Mouse (Mus musculus) heart, embryonic 16.5 days (tissue): ENCODE results near the gene Agl. TPM values are rescaled to one million over a fixed set of nuclear protein-coding genes. Genes with fewer than 3 reads are reported as not detected.
A peak's percentile ranks its signal among the peaks of the same experiment; 100 is the strongest.
"Not testable (repeated sequence)": the region's sequence is repeated elsewhere in the genome, so short reads cannot be mapped to it uniquely, and the experiment has no call there.

ENCODE experiments used
- ATAC-seq: fragments of 200-750 bp; cut with Nextera tagmentation; replicated peaks from 2 replicates; pipeline ENCODE4 v1.8.0; 2017; ENCODE audit warnings: moderate number of reproducible peaks; ENCODE audit not compliant: insufficient read depth, low FRiP score; ENCODE audit errors: extremely low read depth
- H3K27ac ChIP-seq: fragments of 300-500 bp; sonication (generic); 2 replicates; pipeline ENCODE4 v1.5.1; 2014; ENCODE audit warnings: mild to moderate bottlenecking, low read length, control low read depth, moderate library complexity
- H3K27me3 ChIP-seq: fragments of 300-500 bp; sonication (generic); 2 replicates; pipeline ENCODE4 v1.6.1; 2014; ENCODE audit warnings: low read length, mixed read lengths; ENCODE audit not compliant: control insufficient read depth, insufficient read depth
- H3K36me3 ChIP-seq: fragments of 300-500 bp; sonication (generic); 2 replicates; pipeline ENCODE4 v1.6.1; 2014; ENCODE audit not compliant: control insufficient read depth, insufficient read depth
- H3K4me1 ChIP-seq: fragments of 300-500 bp; sonication (generic); 2 replicates; pipeline ENCODE4 v1.6.1; 2014; ENCODE audit warnings: low read length, mixed read lengths; ENCODE audit not compliant: control insufficient read depth, insufficient read depth
- H3K4me2 ChIP-seq: fragments of 300-500 bp; sonication (generic); 2 replicates; pipeline ENCODE4 v1.6.1; 2014; ENCODE audit warnings: low read depth, mild to moderate bottlenecking, control low read depth, low read length
- H3K4me3 ChIP-seq: fragments of 300-500 bp; sonication (generic); 2 replicates; pipeline ENCODE4 v1.5.1; 2014; ENCODE audit warnings: mild to moderate bottlenecking, control low read depth, low read length
- H3K9ac ChIP-seq: fragments of 300-500 bp; sonication (generic); 2 replicates; pipeline ENCODE4 v1.6.1; 2014; ENCODE audit warnings: low read length, control low read depth
- H3K9me3 ChIP-seq: fragments of 300-500 bp; sonication (generic); replicated peaks from 2 replicates; pipeline ENCODE4 v1.6.1; 2016; ENCODE audit warnings: low read length; ENCODE audit not compliant: control insufficient read depth
- WGBS: fragments of 180-500 bp; shearing (Covaris S2); extraction: QIAGEN DNeasy Blood & Tissue Kit; methylation state at CpG from one replicate; pipeline ENCODE4 v1.1.7; 2014; 5-methylcytosine and 5-hydroxymethylcytosine counted together
- polyA plus RNA-seq: library from polyadenylated mRNA; unstranded; fragments of >200 nt; fragmentation: Nextera tagmentation; extraction: Ambion mirVana; gene quantifications from 2 replicates; pipeline ENCODE4 v1.2.1, GENCODE M21; 2015

Agl gene
- polyA plus RNA-seq, 1 experiment from 2014 or later, result 155 TPM

DNA sequence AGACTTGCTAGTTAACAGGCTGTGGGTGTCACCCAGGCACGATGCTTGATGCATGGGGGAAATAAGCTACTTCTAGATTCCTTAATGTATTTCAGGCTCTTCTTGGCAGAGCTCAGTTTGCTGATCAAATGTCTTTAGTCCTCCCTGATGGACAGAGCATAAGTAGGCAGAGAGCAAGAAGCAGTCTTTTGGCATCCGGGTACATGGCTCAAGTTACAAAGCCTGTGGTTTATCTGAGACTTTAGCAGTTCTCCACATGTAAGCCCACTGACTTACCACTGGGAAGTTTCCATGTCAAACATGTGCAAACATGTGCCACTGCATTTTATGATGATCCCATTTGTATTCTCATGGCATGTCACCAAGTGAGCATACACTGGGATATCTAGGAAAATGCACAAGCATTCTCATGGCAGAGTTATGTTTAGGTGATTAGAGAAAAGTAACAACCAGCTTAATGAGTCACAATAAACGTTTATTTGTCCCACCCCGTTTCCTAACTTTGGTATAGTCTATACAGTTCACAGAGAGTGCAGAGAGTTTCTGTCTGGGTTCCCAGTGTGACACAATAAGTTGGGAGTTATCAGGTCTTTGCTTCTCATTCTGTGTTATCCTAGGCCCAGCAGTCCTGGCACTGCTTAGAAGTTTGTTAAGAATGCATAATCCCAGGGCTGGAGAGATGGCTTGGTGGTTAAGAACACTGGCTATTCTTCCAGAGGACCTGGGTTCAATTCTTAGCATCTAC lies 18.7 kb upstream of the Agl start:
- no peaks in the 10 kb centered on the region for H3K27me3 ChIP-seq
- H3K4me2 ChIP-seq, result no peak overlapping the region
- H3K4me1 ChIP-seq, result no peaks in the 10 kb centered on the region
- 69% methylated on average over 4 of the region's 4 CpGs for WGBS
- ATAC-seq, result no peak
- no peak overlapping the region for H3K9ac ChIP-seq
- no peaks in the 10 kb centered on the region for H3K36me3 ChIP-seq
- no peak overlapping the region for H3K27ac ChIP-seq
- no peaks in the 10 kb centered on the region for H3K9me3 ChIP-seq
- H3K4me3 ChIP-seq, result no peak overlapping the region

DNA sequence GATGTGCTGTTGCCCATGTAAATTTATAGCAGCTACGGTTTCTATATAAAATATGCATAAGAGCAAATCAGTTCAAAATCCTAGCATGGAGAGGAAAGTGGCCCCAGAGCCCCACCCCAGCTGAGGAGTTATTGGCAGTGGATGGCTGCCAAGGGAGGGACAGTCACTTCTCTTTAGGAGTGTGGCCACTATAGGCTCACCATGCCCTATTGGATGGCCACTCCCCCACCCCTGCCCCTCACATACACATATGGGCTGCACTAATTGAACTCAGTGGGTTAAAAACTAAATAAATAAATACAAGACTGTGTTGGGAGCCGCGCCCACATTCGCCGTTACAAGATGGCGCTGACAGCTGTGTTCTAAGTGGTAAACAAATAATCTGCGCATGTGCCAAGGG lies 9.3 kb upstream of the Agl start:
- H3K4me3 ChIP-seq, result no peak overlapping the region
- no peaks in the 10 kb centered on the region for H3K9me3 ChIP-seq
- 95% methylated on average over 6 of the region's 7 CpGs for WGBS
- no peak overlapping the region for H3K27ac ChIP-seq
- no peak overlapping the region for H3K4me2 ChIP-seq
- ATAC-seq, result no peak
- no peaks in the 10 kb centered on the region for H3K27me3 ChIP-seq
- H3K4me1 ChIP-seq, result peaks cover 13% of the 10 kb centered on the region
- no peaks in the 10 kb centered on the region for H3K36me3 ChIP-seq
- no peak overlapping the region for H3K9ac ChIP-seq

DNA sequence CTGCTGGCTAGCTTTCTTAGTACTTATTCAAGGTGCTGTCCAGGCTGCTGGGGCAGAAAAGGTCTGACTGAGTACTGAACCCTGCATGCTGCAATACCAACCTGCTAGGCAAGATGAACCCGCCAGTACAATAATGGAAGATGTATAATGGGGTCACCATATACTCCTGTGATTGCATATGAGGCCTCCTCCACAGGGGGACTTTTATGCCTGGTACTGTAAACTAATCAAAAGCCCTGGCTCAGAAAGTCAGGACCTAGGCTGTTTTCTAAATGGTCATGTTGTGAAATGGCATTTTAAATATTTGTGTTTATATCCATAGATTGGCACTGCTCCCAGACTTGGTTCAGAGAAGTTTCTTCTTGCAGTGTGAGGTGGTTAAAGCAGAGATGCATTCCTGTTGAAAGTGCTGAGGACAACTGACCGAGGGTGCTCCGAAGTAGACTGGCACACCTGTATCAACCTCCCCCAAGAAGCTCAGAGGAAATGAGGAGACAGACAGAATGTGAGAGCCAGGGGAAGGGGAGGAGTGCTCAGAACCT lies 8.8 kb upstream of the Agl start:
- 58% methylated on average over 3 of the region's 3 CpGs for WGBS
- Histone ChIP-seq H3K4me2 (no peak overlapping the region), H3K27ac (peak overlapping the region; percentile 29), H3K4me3 (no peak overlapping the region), H3K36me3 (no peaks in the 10 kb centered on the region), H3K9ac (no peak overlapping the region), H3K27me3 (no peaks in the 10 kb centered on the region), H3K9me3 (no peaks in the 10 kb centered on the region), H3K4me1 (peaks cover 13% of the 10 kb centered on the region)
- peak; percentile 32; the same call in 1 of the 2 replicates for ATAC-seq

DNA sequence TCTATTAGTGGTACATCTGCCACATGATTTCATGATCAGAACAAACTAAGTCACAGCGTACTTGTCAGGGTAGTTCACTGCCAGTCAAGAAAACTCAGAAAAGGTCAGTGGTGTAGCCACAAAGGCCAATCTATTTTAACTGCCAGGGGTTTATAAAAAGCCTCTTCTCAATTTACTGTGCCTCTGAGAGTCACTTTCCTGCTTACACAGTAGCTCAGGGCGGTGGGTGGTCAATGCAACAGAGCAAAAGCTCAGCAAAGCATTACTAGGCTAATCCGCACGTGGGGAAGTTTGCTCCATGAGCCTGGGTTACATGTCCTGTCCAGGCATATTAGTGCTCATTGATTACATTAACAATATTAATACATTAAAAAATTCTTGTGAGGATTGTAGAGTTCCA lies 8.0 kb upstream of the Agl start:
- no peak overlapping the region for H3K9ac ChIP-seq
- no peak overlapping the region for H3K4me3 ChIP-seq
- H3K27me3 ChIP-seq, result no peaks in the 10 kb centered on the region
- H3K36me3 ChIP-seq, result no peaks in the 10 kb centered on the region
- no peak overlapping the region for H3K27ac ChIP-seq
- H3K4me1 ChIP-seq, result peaks cover 13% of the 10 kb centered on the region
- H3K4me2 ChIP-seq, result no peak overlapping the region
- WGBS, result 87% methylated on average over 4 of the region's 4 CpGs
- no peaks in the 10 kb centered on the region for H3K9me3 ChIP-seq
- no peak for ATAC-seq

DNA sequence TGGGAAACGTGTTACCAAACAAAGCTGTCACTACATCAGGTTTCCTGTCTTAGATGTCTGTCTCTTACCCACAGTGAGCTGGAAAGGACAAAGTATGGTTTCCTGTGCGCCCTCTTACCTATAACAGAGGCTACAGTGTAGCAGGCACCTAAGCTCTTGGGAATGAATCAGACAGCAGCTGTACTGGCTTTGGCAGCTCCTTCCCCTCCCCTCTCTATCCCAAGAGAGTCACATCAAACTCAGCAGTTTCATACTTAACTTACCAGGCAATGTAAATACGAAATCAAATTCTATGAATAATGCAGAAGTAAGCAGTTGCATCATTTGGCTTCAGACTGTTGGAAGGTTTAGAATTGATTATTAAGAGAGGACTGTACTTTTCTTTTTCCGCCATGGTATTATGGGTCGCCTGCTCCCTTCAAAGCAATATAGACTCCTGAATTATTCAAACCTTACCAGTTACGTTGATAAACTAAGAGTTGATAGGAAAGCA lies 7.4 kb upstream of the Agl start:
- H3K36me3 ChIP-seq, result no peaks in the 10 kb centered on the region
- no peak overlapping the region for H3K4me3 ChIP-seq
- ATAC-seq, result no peak
- H3K9ac ChIP-seq, result no peak overlapping the region
- WGBS, result 78% methylated on average over 6 of the region's 6 CpGs
- H3K4me1 ChIP-seq, result peaks cover 13% of the 10 kb centered on the region
- H3K9me3 ChIP-seq, result no peaks in the 10 kb centered on the region
- H3K27me3 ChIP-seq, result no peaks in the 10 kb centered on the region
- no peak overlapping the region for H3K4me2 ChIP-seq
- no peak overlapping the region for H3K27ac ChIP-seq

DNA sequence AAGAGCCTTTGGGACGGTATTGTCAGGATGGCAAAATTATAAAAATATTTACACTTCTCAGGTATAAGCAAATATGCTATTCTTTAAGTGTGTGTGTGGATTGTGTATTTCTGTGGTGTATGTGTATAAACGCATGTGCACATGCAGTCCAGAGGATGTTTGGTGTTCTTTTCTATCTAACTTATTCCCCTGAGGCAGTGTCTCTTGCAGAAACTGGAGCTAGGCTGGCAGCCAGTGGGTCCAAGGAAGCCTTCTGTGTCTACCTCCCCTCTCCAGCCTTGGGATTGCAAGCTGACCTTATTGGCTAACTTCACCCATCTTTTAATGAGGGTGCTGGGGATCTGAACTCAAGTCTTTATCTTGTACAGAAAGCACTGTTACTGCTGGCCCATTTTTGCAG lies 5.0 kb upstream of the Agl start:
- H3K36me3 ChIP-seq, result no peaks in the 10 kb centered on the region
- H3K4me1 ChIP-seq, result peaks cover 18% of the 10 kb centered on the region
- no peak overlapping the region for H3K4me2 ChIP-seq
- no peak overlapping the region for H3K27ac ChIP-seq
- no peaks in the 10 kb centered on the region for H3K9me3 ChIP-seq
- no peaks in the 10 kb centered on the region for H3K27me3 ChIP-seq
- WGBS, result 83% methylated on average over 2 of the region's 2 CpGs
- no peak for ATAC-seq
- H3K9ac ChIP-seq, result no peak overlapping the region
- H3K4me3 ChIP-seq, result no peak overlapping the region

DNA sequence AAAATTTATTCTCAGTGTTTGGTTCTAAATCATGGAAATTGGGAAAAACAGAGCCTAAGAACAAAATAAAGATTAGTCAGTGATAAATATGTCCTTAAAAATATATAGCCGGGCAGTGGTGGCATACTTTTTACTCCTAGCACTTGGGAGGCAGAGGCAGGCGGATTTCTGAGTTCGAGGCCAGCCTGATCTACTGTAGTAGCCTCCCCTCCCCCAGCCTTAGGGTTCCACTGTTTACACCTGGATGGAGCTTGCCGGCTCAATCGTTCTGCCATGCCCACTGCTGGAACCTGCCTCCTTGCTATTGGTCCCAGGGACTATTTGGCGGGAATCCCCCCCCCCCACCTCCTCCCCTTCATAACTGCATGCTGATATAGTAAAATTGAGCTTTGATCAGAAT lies 2.4 kb upstream of the Agl start:
- H3K27ac ChIP-seq, H3K36me3 ChIP-seq, H3K9me3 ChIP-seq, H3K4me3 ChIP-seq, H3K4me2 ChIP-seq, H3K27me3 ChIP-seq, ATAC-seq, H3K9ac ChIP-seq: not testable (repeated sequence)
- H3K4me1 ChIP-seq, result peaks cover 10% of the 10 kb centered on the region
- WGBS, result 87% methylated on average over 6 of the region's 6 CpGs

DNA sequence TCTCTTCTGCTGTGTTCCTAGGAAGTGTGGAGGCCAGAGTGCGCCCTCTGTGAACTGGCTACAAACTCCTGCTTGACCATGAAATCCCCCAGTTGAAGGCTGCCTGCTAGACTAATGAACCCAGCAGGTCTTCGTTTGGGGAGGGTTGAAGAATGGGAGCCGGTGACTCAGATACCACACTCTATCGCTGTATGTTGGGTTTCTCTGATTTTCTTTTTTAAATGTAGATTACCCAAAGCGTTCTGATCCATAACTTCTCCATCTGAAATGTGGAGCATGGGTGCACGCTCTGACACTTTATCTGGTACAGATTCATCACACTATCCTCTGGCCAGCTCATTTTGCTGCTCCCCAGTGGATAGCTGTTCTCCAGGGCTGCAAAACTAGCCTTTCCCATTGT lies 1.3 kb upstream of the Agl start:
- Histone ChIP-seq H3K4me3 (no peak overlapping the region), H3K4me2 (no peak overlapping the region), H3K4me1 (peaks cover 10% of the 10 kb centered on the region), H3K27me3 (no peaks in the 10 kb centered on the region), H3K36me3 (no peaks in the 10 kb centered on the region), H3K9ac (no peak overlapping the region), H3K27ac (no peak overlapping the region), H3K9me3 (no peaks in the 10 kb centered on the region)
- WGBS, result 95% methylated on average over 6 of the region's 6 CpGs
- ATAC-seq, result no peak

DNA sequence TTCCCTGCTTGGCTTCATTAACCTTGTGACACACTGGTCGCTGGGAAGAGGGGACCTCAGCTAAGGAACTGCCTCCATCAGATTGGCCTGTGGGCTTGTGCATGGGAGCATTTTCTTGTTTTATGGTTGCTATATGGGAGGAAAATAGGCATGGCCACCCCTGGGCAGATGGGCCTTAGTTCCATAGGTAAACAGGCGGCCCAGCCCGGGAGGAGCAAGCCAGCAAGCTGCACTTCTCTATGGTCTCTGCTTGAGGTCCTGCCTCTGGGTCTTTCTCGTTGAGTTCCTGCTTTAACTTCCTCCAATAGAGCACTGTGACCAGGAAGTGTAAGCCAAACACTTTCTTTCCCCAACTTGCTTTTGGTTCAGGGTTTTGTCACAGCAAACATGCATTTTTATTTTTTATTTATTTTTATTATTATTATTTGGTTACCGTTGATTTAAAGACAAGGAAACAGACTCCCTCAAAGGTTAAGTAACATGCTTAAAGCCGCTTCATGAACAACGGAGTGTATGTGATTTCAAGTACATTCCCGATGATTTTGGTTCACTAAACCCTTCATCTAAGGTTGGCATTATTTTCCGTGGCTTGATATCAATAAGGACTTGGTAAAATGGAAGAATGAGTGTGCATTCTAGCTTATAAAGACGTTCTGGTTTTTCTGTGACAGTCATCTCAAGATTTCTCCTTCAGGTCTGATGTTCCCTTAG lies 696 bp upstream of the Agl start:
- peak overlapping the region; percentile 100 for H3K27ac ChIP-seq
- H3K4me1 ChIP-seq, result peaks cover 7% of the 10 kb centered on the region
- WGBS, result 59% methylated on average over 10 of the region's 10 CpGs
- peak overlapping the region; percentile 93 for H3K4me2 ChIP-seq
- peak overlapping the region; percentile 72 for H3K4me3 ChIP-seq
- peak overlapping the region; percentile 84 for H3K9ac ChIP-seq
- ATAC-seq, result peak; percentile 18; the same call in 1 of the 2 replicates
- H3K27me3 ChIP-seq, result no peaks in the 10 kb centered on the region
- H3K36me3 ChIP-seq, result no peaks in the 10 kb centered on the region
- H3K9me3 ChIP-seq, result no peaks in the 10 kb centered on the region
